ENCODE assay signal across 21 mouse cellular contexts in the genomic region with DNA sequence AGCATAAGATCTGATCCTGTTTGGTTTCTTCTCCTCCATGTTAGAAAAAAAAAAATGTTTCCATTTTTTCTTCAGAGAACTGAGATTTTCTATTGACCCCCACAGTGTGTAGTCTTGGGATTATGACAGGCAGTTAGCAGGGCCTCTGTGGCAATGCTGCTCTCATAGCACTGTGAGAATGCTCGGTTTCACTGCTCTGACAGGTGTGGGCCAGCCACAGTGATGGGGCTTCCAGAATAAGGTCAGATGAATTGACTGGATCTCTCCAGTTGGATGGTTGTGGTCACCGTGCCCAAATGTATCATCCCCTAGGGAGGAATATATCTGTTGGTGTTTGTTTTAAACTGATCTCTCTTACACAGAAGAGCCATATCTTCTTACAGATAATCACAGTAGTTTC. TPM values are rescaled to one million over a fixed set of nuclear protein-coding genes. Genes with fewer than 3 reads are reported as not detected.
DNase-seq lines count a peak whose midpoint lies in the region; ATAC-seq and TF ChIP-seq lines count a peak whose summit lies in the region.
"Had no signal": no experiment of that assay in that cellular context is flagged by ENCODE, and none has a peak within 500 bp of the region (broad histone marks: within the 10 kb centered on the region; RNA-seq: fewer than 3 reads in every experiment).

No protein-coding gene starts in this region.

- no peak overlapping the region for H3ac ChIP-seq in myocyte (ENCODE audit: control insufficient read depth, insufficient read length)

- H3K27me3 ChIP-seq in heart, embryonic 10.5 days (ENCODE audit: insufficient read depth, poor library complexity, severe bottlenecking): no peaks in the 10 kb centered on the region
- no peaks in the 10 kb centered on the region for H3K27me3 ChIP-seq in myocyte (ENCODE audit: control insufficient read depth, insufficient read depth, insufficient read length)
- H3K27me3 ChIP-seq in forebrain, embryonic 16.5 days (replicated peaks; ENCODE audit: control insufficient read depth, insufficient read depth, low read length): no peaks in the 10 kb centered on the region
- H3K27me3 ChIP-seq: CH12.LX, Patski had no signal

- H3K27ac ChIP-seq in heart, embryonic 10.5 days: no peak overlapping the region
- H3K27ac ChIP-seq in forebrain, embryonic 16.5 days (ENCODE audit: low read length): no peak overlapping the region

- peak; percentile 76 for DNase-seq in heart, adult 11 months
- no peak for DNase-seq in heart, embryonic 10.5 days (ENCODE audit: low spot score)
- DNase-seq: adrenal gland, adult 2 months; adrenal gland, adult 8-10 months; adrenal gland, postnatal 10 days; adrenal gland, postnatal 14 days; adrenal gland, postnatal 25 days; adrenal gland, postnatal 36 days; B cell, adult 2 months; cerebellum, adult 11 months; cerebellum, adult 11-12 months; cerebellum, adult 18-20 months had no signal

- H3K9me3 ChIP-seq in heart, embryonic 10.5 days: no peaks in the 10 kb centered on the region
- no peaks in the 10 kb centered on the region for H3K9me3 ChIP-seq in forebrain, embryonic 16.5 days (ENCODE audit: control insufficient read depth, low read length)
- H3K9me3 ChIP-seq: G1E had no signal

- H3K79me2 ChIP-seq in myocyte (ENCODE audit: control insufficient read depth, insufficient read depth): peaks cover 16% of the 10 kb centered on the region

- H3K9ac ChIP-seq in forebrain, embryonic 16.5 days (replicated peaks; ENCODE audit: low read depth, low read length): no peak overlapping the region

- H3K4me3 ChIP-seq in heart, embryonic 10.5 days: no peak overlapping the region
- no peak overlapping the region for H3K4me3 ChIP-seq in myocyte
- H3K4me3 ChIP-seq in forebrain, embryonic 16.5 days (replicated peaks; ENCODE audit: low read length): no peak overlapping the region

- H3K36me3 ChIP-seq in heart, embryonic 10.5 days: peaks cover 95% of the 10 kb centered on the region
- H3K36me3 ChIP-seq in myocyte (ENCODE audit: control insufficient read depth, insufficient read depth): peaks cover 38% of the 10 kb centered on the region
- peaks cover 23% of the 10 kb centered on the region for H3K36me3 ChIP-seq in forebrain, embryonic 16.5 days (ENCODE audit: control insufficient read depth, insufficient read depth)

- 87% methylated on average over 2 of the region's 2 CpGs for WGBS in heart, embryonic 10.5 days
- 95% methylated on average over 2 of the region's 2 CpGs for WGBS in forebrain, embryonic 16.5 days

- H3K4me1 ChIP-seq in heart, embryonic 10.5 days: peaks cover 10% of the 10 kb centered on the region; the same call in 1 of the 2 replicates
- H3K4me1 ChIP-seq in forebrain, embryonic 16.5 days (replicated peaks; ENCODE audit: control insufficient read depth, insufficient read depth, low read length): no peaks in the 10 kb centered on the region

- no peak for ATAC-seq in forebrain, embryonic 16.5 days
- ATAC-seq: activated CD4-positive, CD25-positive, alpha-beta regulatory T cell, adult 4 months; CD4-positive, CD25-positive, alpha-beta regulatory T cell, adult 4 months; Patski had no signal

- H3K4me2 ChIP-seq in myocyte (ENCODE audit: low read depth): no peak overlapping the region
- H3K4me2 ChIP-seq in forebrain, embryonic 16.5 days (ENCODE audit: low read length): no peak overlapping the region

- TF ChIP-seq POLR2A in myocyte (IDR thresholded peaks at IDR 0.05; ENCODE audit: insufficient read length, low read depth): no peak

TF ChIP-seq in myocyte, 11 proteins besides CTCF, POLR2A, EP300 and RAD21:
- TF ChIP-seq USF1 (IDR thresholded peaks at IDR 0.05; ENCODE audit: low read depth) (no peak), POLR2AphosphoS2 (IDR thresholded peaks at IDR 0.05; ENCODE audit: insufficient read length, low read depth) (no peak), TCF3 (IDR thresholded peaks at IDR 0.05; ENCODE audit: insufficient read length, low read depth) (no peak), E2F4 (IDR thresholded peaks at IDR 0.05; ENCODE audit: insufficient read depth) (no peak), MYOD1 (IDR thresholded peaks at IDR 0.05; ENCODE audit: control insufficient read depth in 1 of 3, insufficient read length in 2 of 3, low read depth in 2 of 3) (peak in 2 of 3 experiments; percentile 62 to 78), MYOG (IDR thresholded peaks at IDR 0.05; ENCODE audit: control insufficient read depth in 1 of 3, insufficient read depth in 1 of 3, insufficient read length in 2 of 3, low read depth in 2 of 3) (peak in 1 of 3 experiments; percentile 63)

RNA-seq across cellular contexts. Expression of gene Dnajc5, which starts 11.1 kb away (rescaled TPM):
- 87.2 and 97.0 TPM in 2 replicates for polyA plus RNA-seq in heart, embryonic 10.5 days (2016; fragmentation: Nextera tagmentation; extraction: Ambion mirVana)
- polyA plus RNA-seq in myocyte (2012; fragmentation: generic; extraction: Trizol): 67.7 TPM
- polyA plus RNA-seq in forebrain, embryonic 16.5 days (2015; fragmentation: Nextera tagmentation; extraction: Ambion mirVana): 221 and 239 TPM in 2 replicates

RNA-seq across cellular contexts. Expression of gene Tpd52l2, which starts 12.2 kb away (rescaled TPM):
- 130 and 162 TPM in 2 replicates for polyA plus RNA-seq in heart, embryonic 10.5 days (2016; fragmentation: Nextera tagmentation; extraction: Ambion mirVana)
- polyA plus RNA-seq in myocyte (2012; fragmentation: generic; extraction: Trizol): 108 TPM
- 135 and 139 TPM in 2 replicates for polyA plus RNA-seq in forebrain, embryonic 16.5 days (2015; fragmentation: Nextera tagmentation; extraction: Ambion mirVana)

RNA-seq across cellular contexts. Expression of gene Abhd16b, which starts 16.2 kb away (rescaled TPM):
- 0.11 TPM in 1 of 2 replicates, not detected in the other for polyA plus RNA-seq in heart, embryonic 10.5 days (2016; fragmentation: Nextera tagmentation; extraction: Ambion mirVana)
- polyA plus RNA-seq in myocyte (2012; fragmentation: generic; extraction: Trizol): 0.06 TPM
- not detected in 2 replicates for polyA plus RNA-seq in forebrain, embryonic 16.5 days (2015; fragmentation: Nextera tagmentation; extraction: Ambion mirVana)
- polyA plus RNA-seq: activated CD4-positive, CD25-positive, alpha-beta regulatory T cell, adult 4 months; adrenal gland, adult 2 months; brain, embryonic 14.5 days; C2C12; CD4-positive, CD25-positive, alpha-beta regulatory T cell, adult 4 months; G1E had no signal

RNA-seq across cellular contexts. Expression of gene Zbtb46, which starts 50.0 kb away (rescaled TPM):
- polyA plus RNA-seq in heart, embryonic 10.5 days (2016; fragmentation: Nextera tagmentation; extraction: Ambion mirVana): 16.5 and 18.5 TPM in 2 replicates
- 1.3 TPM for polyA plus RNA-seq in myocyte (2012; fragmentation: generic; extraction: Trizol)
- 9.5 and 11.9 TPM in 2 replicates for polyA plus RNA-seq in forebrain, embryonic 16.5 days (2015; fragmentation: Nextera tagmentation; extraction: Ambion mirVana)
- polyA plus RNA-seq: G1E had no signal
